Comparison of ENCODE assay signal across 8 mouse cellular contexts in the genomic region with DNA sequence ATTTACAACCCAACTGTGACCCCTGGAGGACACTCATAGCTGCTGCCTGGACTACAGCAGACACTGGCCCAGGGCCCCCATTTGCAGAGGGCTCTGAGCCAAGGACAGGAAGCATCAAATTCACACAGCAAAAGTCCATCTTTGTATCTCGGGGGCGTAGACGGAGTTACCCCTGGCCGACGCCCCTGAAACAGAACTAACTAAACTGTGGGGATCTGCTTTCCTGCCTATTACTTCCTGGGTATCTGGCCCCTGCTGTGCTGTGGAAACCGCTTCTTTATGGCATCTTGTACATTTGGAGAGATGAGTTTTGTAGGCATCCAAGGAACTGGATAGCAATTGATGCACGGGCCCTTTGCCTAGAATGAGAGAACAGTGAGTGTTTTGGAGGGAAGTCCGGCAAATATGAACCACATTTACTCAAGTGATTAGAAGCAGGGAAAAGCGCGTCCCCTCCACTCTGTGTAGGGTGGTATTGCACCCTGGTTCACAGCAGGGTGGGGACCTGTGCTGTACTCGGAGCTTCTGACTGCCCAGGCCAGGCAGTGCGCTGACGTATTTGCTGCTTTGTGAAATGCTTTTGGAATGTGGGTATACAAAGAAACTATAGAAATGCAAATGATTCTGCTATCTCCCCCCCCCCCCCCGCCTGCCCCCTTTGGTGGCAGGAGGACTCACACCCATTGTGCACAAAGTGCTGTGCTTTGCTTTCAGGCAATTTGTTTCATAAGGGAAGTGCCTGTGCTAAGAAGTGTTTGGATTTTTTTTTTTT.
DNase-seq lines count a peak whose midpoint lies in the region; ATAC-seq lines count a peak whose summit lies in the region.

No protein-coding gene starts in this region.

- WGBS in embryonic facial prominence, embryonic 15.5 days = 13% methylated on average over 14 of the region's 14 CpGs
- whole genome bisulfite sequencing in heart, embryonic 12.5 days = 14% methylated on average over 14 of the region's 14 CpGs
- WGBS in kidney, embryonic 15.5 days = 18% methylated on average over 14 of the region's 14 CpGs
- WGBS in liver, embryonic 12.5 days (ENCODE audit: insufficient replicate concordance) = 19% methylated on average over 14 of the region's 14 CpGs
- 6% methylated on average over 14 of the region's 14 CpGs for WGBS in neural tube, embryonic 15.5 days

- H3K27me3 ChIP-seq in embryonic facial prominence, embryonic 15.5 days = no peaks in the 10 kb centered on the region
- H3K27me3 ChIP-seq in heart, embryonic 12.5 days (replicated peaks) = 0 out of 2 replicates have a peak, but pooled peaks cover 6% of the 10 kb centered on the region
- H3K27me3 ChIP-seq in kidney, embryonic 15.5 days = no peaks in the 10 kb centered on the region
- H3K27me3 ChIP-seq in liver, embryonic 12.5 days (replicated peaks) = peaks cover 4% of the 10 kb centered on the region; the same call in 1 of the 2 replicates
- no peaks in the 10 kb centered on the region for H3K27me3 ChIP-seq in neural tube, embryonic 15.5 days (replicated peaks)

- H3K27ac ChIP-seq in embryonic facial prominence, embryonic 15.5 days (replicated peaks) = no peak overlapping the region
- no peak overlapping the region for H3K27ac ChIP-seq in heart, embryonic 12.5 days (ENCODE audit: poor library complexity, severe bottlenecking)
- peak overlapping the region; percentile 2; the same call in 1 of the 2 replicates for H3K27ac ChIP-seq in kidney, embryonic 15.5 days
- no peak overlapping the region for H3K27ac ChIP-seq in liver, embryonic 12.5 days
- H3K27ac ChIP-seq in neural tube, embryonic 15.5 days (replicated peaks) = peak overlapping the region; percentile 77

- no peaks in the 10 kb centered on the region for H3K9me3 ChIP-seq in embryonic facial prominence, embryonic 15.5 days (replicated peaks)
- no peaks in the 10 kb centered on the region for H3K9me3 ChIP-seq in heart, embryonic 12.5 days (replicated peaks)
- no peaks in the 10 kb centered on the region for H3K9me3 ChIP-seq in kidney, embryonic 15.5 days (replicated peaks)
- no peaks in the 10 kb centered on the region for H3K9me3 ChIP-seq in liver, embryonic 12.5 days (replicated peaks)
- H3K9me3 ChIP-seq in neural tube, embryonic 15.5 days (replicated peaks) = no peaks in the 10 kb centered on the region

- peak overlapping the region; percentile 32 for H3K4me2 ChIP-seq in embryonic facial prominence, embryonic 15.5 days (replicated peaks)
- H3K4me2 ChIP-seq in heart, embryonic 12.5 days = peak overlapping the region; percentile 61
- peak overlapping the region; percentile 54 for H3K4me2 ChIP-seq in kidney, embryonic 15.5 days
- H3K4me2 ChIP-seq in liver, embryonic 12.5 days = peak overlapping the region; percentile 16; the same call in 1 of the 2 replicates
- peak overlapping the region; percentile 48 for H3K4me2 ChIP-seq in neural tube, embryonic 15.5 days

- peak; percentile 24 to 65 for DNase-seq in adrenal gland, adult (ENCODE audit: inconsistent age in 2 of 2, low spot score in 1 of 2)
- DNase-seq in adrenal gland, postnatal 4 days (ENCODE audit: low spot score in 2 of 2) = no peak
- DNase-seq in spleen, postnatal 10 days (ENCODE audit: low spot score in 2 of 2) = no peak

- no peak overlapping the region for H3K9ac ChIP-seq in embryonic facial prominence, embryonic 15.5 days
- H3K9ac ChIP-seq in heart, embryonic 12.5 days = no peak overlapping the region
- no peak overlapping the region for H3K9ac ChIP-seq in kidney, embryonic 15.5 days
- no peak overlapping the region for H3K9ac ChIP-seq in liver, embryonic 12.5 days
- no peak overlapping the region for H3K9ac ChIP-seq in neural tube, embryonic 15.5 days (replicated peaks)

- H3K4me3 ChIP-seq in embryonic facial prominence, embryonic 15.5 days (replicated peaks) = 0 out of 2 replicates have a peak overlapping the region, but pooled peaks have one; percentile 7
- peak overlapping the region; percentile 21 for H3K4me3 ChIP-seq in heart, embryonic 12.5 days
- H3K4me3 ChIP-seq in kidney, embryonic 15.5 days (replicated peaks) = no peak overlapping the region
- no peak overlapping the region for H3K4me3 ChIP-seq in liver, embryonic 12.5 days
- H3K4me3 ChIP-seq in neural tube, embryonic 15.5 days (replicated peaks) = 0 out of 2 replicates have a peak overlapping the region, but pooled peaks have one; percentile 13

- ATAC-seq in embryonic facial prominence, embryonic 15.5 days (ENCODE audit: insufficient number of reproducible peaks, low FRiP score, low TSS enrichment, low read depth) = peak; percentile 70; the same call in 1 of the 2 replicates
- 0 out of 2 replicates have a peak, but pooled peaks have one; percentile 57 for ATAC-seq in heart, embryonic 12.5 days (ENCODE audit: insufficient number of reproducible peaks, low FRiP score)
- peak; percentile 91 for ATAC-seq in kidney, embryonic 15.5 days (replicated peaks; ENCODE audit: low FRiP score)
- ATAC-seq in liver, embryonic 12.5 days = no peak
- ATAC-seq in neural tube, embryonic 15.5 days (ENCODE audit: low FRiP score) = peak; percentile 87

- H3K4me1 ChIP-seq in embryonic facial prominence, embryonic 15.5 days = peaks cover 12% of the 10 kb centered on the region
- H3K4me1 ChIP-seq in heart, embryonic 12.5 days (replicated peaks) = no peaks in the 10 kb centered on the region
- peaks cover 14% of the 10 kb centered on the region for H3K4me1 ChIP-seq in kidney, embryonic 15.5 days
- no peaks in the 10 kb centered on the region for H3K4me1 ChIP-seq in liver, embryonic 12.5 days
- H3K4me1 ChIP-seq in neural tube, embryonic 15.5 days = peaks cover 19% of the 10 kb centered on the region

- H3K36me3 ChIP-seq in embryonic facial prominence, embryonic 15.5 days = no peaks in the 10 kb centered on the region
- no peaks in the 10 kb centered on the region for H3K36me3 ChIP-seq in heart, embryonic 12.5 days
- H3K36me3 ChIP-seq in kidney, embryonic 15.5 days = no peaks in the 10 kb centered on the region
- no peaks in the 10 kb centered on the region for H3K36me3 ChIP-seq in liver, embryonic 12.5 days
- H3K36me3 ChIP-seq in neural tube, embryonic 15.5 days = no peaks in the 10 kb centered on the region

Comparison
In these comparisons a context has a peak if more than half of its experiments do, and no peak if none do; other contexts are left out.
1. DNase-seq: peak in adrenal gland, adult (2 of 2); none in adrenal gland, postnatal 4 days (0 of 2) and spleen, postnatal 10 days (0 of 2).
2. H3K27ac ChIP-seq: peak in kidney, embryonic 15.5 days (single experiment) and neural tube, embryonic 15.5 days (single experiment); none in embryonic facial prominence, embryonic 15.5 days (single experiment), heart, embryonic 12.5 days (single experiment) and liver, embryonic 12.5 days (single experiment).
3. H3K4me3 ChIP-seq: peak in embryonic facial prominence, embryonic 15.5 days (single experiment), heart, embryonic 12.5 days (single experiment) and neural tube, embryonic 15.5 days (single experiment); none in kidney, embryonic 15.5 days (single experiment) and liver, embryonic 12.5 days (single experiment).
4. Peak in every context shown above with its lines, with median percentiles within 50 percentile points of each other: H3K4me2 ChIP-seq.